Mouse (Mus musculus) skeletal muscle tissue, adult 2 months (tissue): Measurements from ENCODE around the gene Hepacam.

Experiments
- DNase-seq: peaks from one replicate; pipeline ENCODE4 v3.0.0-alpha.2; 2012; ENCODE audit warnings: low read depth, low spot score

Hepacam gene

GRCm38 (mm10) chr9:37367301-37368080 lies at the start of gene Hepacam:
Hepacam (plus strand) TSS chr9:37367351.
- no peak for DNase-seq

- no peak for DNase-seq
Observed at GRCm38 (mm10) chr9:37329456-37329855, 37.7 kb upstream of the Hepacam start.

GRCm38 (mm10) chr9:37345406-37345805 lies 21.7 kb upstream of the Hepacam start:
- DNase-seq = no peak

- DNase-seq = no peak
Observed at GRCm38 (mm10) chr9:37347184-37347987, 19.8 kb upstream of the Hepacam start.

GRCm38 (mm10) chr9:37347988-37348642 lies 19.0 kb upstream of the Hepacam start, which contains the start of gene Ccdc15:
Ccdc15 (minus strand) TSS chr9:37348432.
- peak; percentile 93 for DNase-seq

GRCm38 (mm10) chr9:37349050-37349449 lies 18.1 kb upstream of the Hepacam start:
- DNase-seq = no peak

GRCm38 (mm10) chr9:37351266-37351665 lies 15.9 kb upstream of the Hepacam start:
- DNase-seq = no peak

GRCm38 (mm10) chr9:37354485-37354884 lies 12.7 kb upstream of the Hepacam start:
- no peak for DNase-seq

GRCm38 (mm10) chr9:37358713-37359330 lies 8.3 kb upstream of the Hepacam start:
- DNase-seq = no peak

- no peak for DNase-seq
Observed at GRCm38 (mm10) chr9:37359331-37360220, 7.6 kb upstream of the Hepacam start.

GRCm38 (mm10) chr9:37362084-37362483 lies 5.1 kb upstream of the Hepacam start:
- DNase-seq = no peak

GRCm38 (mm10) chr9:37362881-37363280 lies 4.3 kb upstream of the Hepacam start:
- no peak for DNase-seq

GRCm38 (mm10) chr9:37363551-37363950 lies 3.6 kb upstream of the Hepacam start:
- no peak for DNase-seq

GRCm38 (mm10) chr9:37364392-37364791 lies 2.8 kb upstream of the Hepacam start:
- no peak for DNase-seq

GRCm38 (mm10) chr9:37365706-37366105 lies 1.4 kb upstream of the Hepacam start:
- no peak for DNase-seq

GRCm38 (mm10) chr9:37368081-37368830 lies 1.1 kb downstream of the Hepacam start:
- DNase-seq = no peak

GRCm38 (mm10) chr9:37368860-37369259 lies 1.7 kb downstream of the Hepacam start:
- DNase-seq = no peak

- no peak for DNase-seq
Observed at GRCm38 (mm10) chr9:37371232-37371801, 4.2 kb downstream of the Hepacam start.

GRCm38 (mm10) chr9:37375718-37376117 lies 8.6 kb downstream of the Hepacam start:
- DNase-seq = no peak

- no peak for DNase-seq
Observed at GRCm38 (mm10) chr9:37383161-37383560, 16.0 kb downstream of the Hepacam start.
